Mouse (Mus musculus) CH12.LX (cell line): ENCODE measurements around the gene Pdcd2. TPM values are rescaled to one million over a fixed set of nuclear protein-coding genes. Genes with fewer than 3 reads are reported as not detected.

ENCODE experiments used
- DNase-seq: peaks from one replicate; pipeline ENCODE4 v3.0.0-alpha.2; 2013; ENCODE audit errors: extremely low read depth
- H3K27ac ChIP-seq: 2 replicates; pipeline ENCODE4 v1.5.1; 2012; ENCODE audit warnings: low read depth, mild to moderate bottlenecking, control low read depth, moderate library complexity; ENCODE audit not compliant: insufficient read depth
- H3K27me3 ChIP-seq: replicated peaks from 2 replicates; pipeline ENCODE3; 2012; ENCODE audit warnings: inconsistent platforms
- H3K36me3 ChIP-seq, 2 experiments: replicated peaks in 1 of 2; 2 replicates each; pipeline versions ENCODE3 to v1.6.1; 2012; ENCODE audit warnings: inconsistent platforms in 1 of 2, low read length in 1 of 2, mild to moderate bottlenecking in 1 of 2, mixed read lengths in 1 of 2, moderate library complexity in 1 of 2; ENCODE audit not compliant: control insufficient read depth in 1 of 2, insufficient read depth in 1 of 2
- H3K4me1 ChIP-seq, 2 experiments: 2 replicates each; pipeline ENCODE4 v1.6.1; 2012; ENCODE audit warnings: inconsistent platforms in 1 of 2, moderate library complexity in 1 of 2; ENCODE audit not compliant: insufficient read depth in 2 of 2, control insufficient read depth in 1 of 2
- H3K4me2 ChIP-seq: 2 replicates; pipeline ENCODE4 v1.6.1; 2012; ENCODE audit warnings: low read depth, mild to moderate bottlenecking, control low read depth; ENCODE audit not compliant: poor library complexity, insufficient read depth, severe bottlenecking
- H3K4me3 ChIP-seq, 3 experiments: fragments of 150-350 bp in 1 of 3; sonication (generic) in 1 of 3; replicated peaks in 1 of 3; 2 replicates each; pipeline versions ENCODE3 to v1.5.1; 2011 to 2012; ENCODE audit warnings: low read depth in 2 of 3, low read length in 2 of 3, mild to moderate bottlenecking in 2 of 3, moderate library complexity in 2 of 3, control low read depth in 1 of 3, improper control_type of control experiment in 1 of 3, inconsistent platforms in 1 of 3, mixed read lengths in 1 of 3; ENCODE audit not compliant: poor library complexity in 1 of 3
- H3K79me2 ChIP-seq: replicated peaks from 2 replicates; pipeline ENCODE4 v1.6.1; 2012; ENCODE audit warnings: mild to moderate bottlenecking, moderate library complexity; ENCODE audit not compliant: control insufficient read depth, poor library complexity, insufficient read depth, severe bottlenecking; ENCODE audit errors: extremely low read depth
- H3K9ac ChIP-seq: 2 replicates; pipeline ENCODE4 v1.6.1; 2012; ENCODE audit warnings: low read depth, mild to moderate bottlenecking, control low read depth, moderate library complexity; ENCODE audit not compliant: insufficient read depth
- H3K9me3 ChIP-seq: replicated peaks from 2 replicates; pipeline ENCODE3; 2012; ENCODE audit warnings: low read length, inconsistent platforms, mixed read lengths
- BHLHE40 ChIP-seq: IDR thresholded peaks from 2 replicates; pipeline ENCODE4 v1.6.1; 2011; ENCODE audit warnings: mild to moderate bottlenecking, low read depth, low read length, improper control_type of control experiment
- CHD1 ChIP-seq: IDR thresholded peaks from 2 replicates; pipeline ENCODE4 v1.6.1; 2012; ENCODE audit warnings: low read depth, low read length, improper control_type of control experiment, inconsistent platforms
- CHD2 ChIP-seq: IDR thresholded peaks from 2 replicates; pipeline ENCODE4 v1.6.1; 2011; ENCODE audit warnings: low read length, improper control_type of control experiment
- CTCF ChIP-seq, 2 experiments: IDR thresholded peaks in 1 of 2; conservative IDR thresholded peaks in 1 of 2; 2 replicates each; pipeline ENCODE4 v1.5.1; 2011 to 2012; ENCODE audit warnings: low read depth in 2 of 2, low read length in 2 of 2, improper control_type of control experiment in 1 of 2, inconsistent platforms in 1 of 2, mild to moderate bottlenecking in 1 of 2, moderate library complexity in 1 of 2
- E2F4 ChIP-seq: IDR thresholded peaks from 2 replicates; pipeline ENCODE4 v1.6.1; 2011; ENCODE audit warnings: low read depth, low read length, improper control_type of control experiment; ENCODE audit not compliant: insufficient replicate concordance
- ELF1 ChIP-seq: IDR thresholded peaks from 2 replicates; pipeline ENCODE4 v1.6.1; 2014; ENCODE audit warnings: low read depth, mild to moderate bottlenecking, inconsistent platforms, low read length, improper control_type of control experiment
- EP300 ChIP-seq: IDR thresholded peaks from 2 replicates; pipeline ENCODE4 v1.6.1; 2011; ENCODE audit warnings: low read length, improper control_type of control experiment
- ETS1 ChIP-seq: conservative IDR thresholded peaks from 2 replicates; pipeline ENCODE4 v1.6.1; 2012; ENCODE audit warnings: low read depth, mild to moderate bottlenecking, inconsistent platforms, low read length, improper control_type of control experiment, moderate library complexity
- GABPA ChIP-seq: IDR thresholded peaks from 2 replicates; pipeline ENCODE4 v1.6.1; 2012; ENCODE audit warnings: low read depth, low read length, improper control_type of control experiment, inconsistent platforms; ENCODE audit not compliant: insufficient replicate concordance
- HCFC1 ChIP-seq: IDR thresholded peaks from 2 replicates; pipeline ENCODE4 v1.6.1; 2012; ENCODE audit warnings: low read depth, mild to moderate bottlenecking, inconsistent platforms, low read length, improper control_type of control experiment
- IRF4 ChIP-seq: IDR thresholded peaks from 2 replicates; pipeline ENCODE4 v1.6.1; 2014; ENCODE audit warnings: low read depth, mild to moderate bottlenecking, inconsistent platforms, low read length, improper control_type of control experiment
- JUN ChIP-seq: IDR thresholded peaks from 2 replicates; pipeline ENCODE4 v1.6.1; 2011; ENCODE audit warnings: low read depth, mild to moderate bottlenecking, low read length, improper control_type of control experiment, moderate library complexity; ENCODE audit not compliant: insufficient read depth
- JUND ChIP-seq: conservative IDR thresholded peaks from 2 replicates; pipeline ENCODE4 v1.6.1; 2011; ENCODE audit warnings: low read depth, low read length, improper control_type of control experiment
- KAT2A ChIP-seq: IDR thresholded peaks from 2 replicates; pipeline ENCODE4 v1.6.1; 2012; ENCODE audit warnings: low read length, improper control_type of control experiment, inconsistent platforms; ENCODE audit not compliant: insufficient replicate concordance
- MAFK ChIP-seq: IDR thresholded peaks from 2 replicates; pipeline ENCODE4 v1.6.1; 2011; ENCODE audit warnings: low read length, improper control_type of control experiment; ENCODE audit not compliant: insufficient replicate concordance
- MAX ChIP-seq: IDR thresholded peaks from 2 replicates; pipeline ENCODE4 v1.6.1; 2011; ENCODE audit warnings: low read length, improper control_type of control experiment
- MAZ ChIP-seq: IDR thresholded peaks from 2 replicates; pipeline ENCODE4 v1.6.1; 2012; ENCODE audit warnings: low read depth, mild to moderate bottlenecking, inconsistent platforms, low read length, improper control_type of control experiment, moderate library complexity
- MEF2A ChIP-seq: IDR thresholded peaks from 2 replicates; pipeline ENCODE4 v1.6.1; 2014; ENCODE audit warnings: low read depth, mild to moderate bottlenecking, inconsistent platforms, low read length, improper control_type of control experiment, borderline replicate concordance
- MXI1 ChIP-seq: IDR thresholded peaks from 2 replicates; pipeline ENCODE4 v1.6.1; 2011; ENCODE audit warnings: mild to moderate bottlenecking, low read depth, low read length, improper control_type of control experiment
- MYC ChIP-seq: IDR thresholded peaks from 2 replicates; pipeline ENCODE4 v1.6.1; 2011; ENCODE audit warnings: low read depth, mild to moderate bottlenecking, improper control_type of control experiment, low read length
- NELFE ChIP-seq: IDR thresholded peaks from 2 replicates; pipeline ENCODE4 v1.6.1; 2011; ENCODE audit warnings: low read depth, low read length, improper control_type of control experiment
- NRF1 ChIP-seq: IDR thresholded peaks from 2 replicates; pipeline ENCODE4 v1.6.1; 2014; ENCODE audit warnings: low read depth, mild to moderate bottlenecking, inconsistent platforms, low read length, improper control_type of control experiment, moderate library complexity
- PAX5 ChIP-seq: IDR thresholded peaks from 2 replicates; pipeline ENCODE4 v1.6.1; 2012; ENCODE audit warnings: low read length, inconsistent platforms, mixed read lengths
- POLR2A ChIP-seq: IDR thresholded peaks from 2 replicates; pipeline ENCODE4 v1.6.1; 2011; ENCODE audit warnings: low read depth, mild to moderate bottlenecking, improper control_type of control experiment, low read length
- POLR2AphosphoS2 ChIP-seq: IDR thresholded peaks from 2 replicates; pipeline ENCODE4 v1.6.1; 2011; ENCODE audit warnings: low read depth, low read length, improper control_type of control experiment
- RAD21 ChIP-seq: IDR thresholded peaks from 2 replicates; pipeline ENCODE4 v1.6.1; 2011; ENCODE audit warnings: low read depth, mild to moderate bottlenecking, low read length, improper control_type of control experiment, moderate library complexity
- RCOR1 ChIP-seq: conservative IDR thresholded peaks from 2 replicates; pipeline ENCODE4 v1.6.1; 2012; ENCODE audit warnings: low read depth, mild to moderate bottlenecking, inconsistent platforms, low read length, improper control_type of control experiment
- SIN3A ChIP-seq: IDR thresholded peaks from 2 replicates; pipeline ENCODE4 v1.6.1; 2012; ENCODE audit warnings: low read length, improper control_type of control experiment, inconsistent platforms
- SMC3 ChIP-seq: IDR thresholded peaks from 2 replicates; pipeline ENCODE4 v1.6.1; 2011; ENCODE audit warnings: low read depth, low read length, improper control_type of control experiment
- TBP ChIP-seq: conservative IDR thresholded peaks from 2 replicates; pipeline ENCODE4 v1.6.1; 2011; ENCODE audit warnings: low read depth, low read length, improper control_type of control experiment
- TCF12 ChIP-seq: IDR thresholded peaks from 2 replicates; pipeline ENCODE4 v1.6.1; 2014; ENCODE audit warnings: low read depth, mild to moderate bottlenecking, inconsistent platforms, low read length, improper control_type of control experiment
- UBTF ChIP-seq: IDR thresholded peaks from 2 replicates; pipeline ENCODE4 v1.6.1; 2012; ENCODE audit warnings: low read depth, mild to moderate bottlenecking, inconsistent platforms, low read length, improper control_type of control experiment, moderate library complexity
- USF1 ChIP-seq: IDR thresholded peaks from 2 replicates; pipeline ENCODE4 v1.6.1; 2014; ENCODE audit warnings: low read depth, mild to moderate bottlenecking, inconsistent platforms, low read length, improper control_type of control experiment
- USF2 ChIP-seq: conservative IDR thresholded peaks from 2 replicates; pipeline ENCODE4 v1.6.1; 2011; ENCODE audit warnings: low read depth, low read length, improper control_type of control experiment
- ZC3H11A ChIP-seq: IDR thresholded peaks from 2 replicates; pipeline ENCODE4 v1.6.1; 2012; ENCODE audit warnings: low read depth, mild to moderate bottlenecking, inconsistent platforms, low read length, improper control_type of control experiment
- ZKSCAN1 ChIP-seq: IDR thresholded peaks from 2 replicates; pipeline ENCODE4 v1.6.1; 2012; ENCODE audit warnings: low read depth, inconsistent platforms, low read length, improper control_type of control experiment, borderline replicate concordance
- ZMIZ1 ChIP-seq: IDR thresholded peaks from 2 replicates; pipeline ENCODE4 v1.6.1; 2012; ENCODE audit warnings: low read depth, mild to moderate bottlenecking, inconsistent platforms, low read length, improper control_type of control experiment
- ZNF384 ChIP-seq: IDR thresholded peaks from 2 replicates; pipeline ENCODE4 v1.6.1; 2012; ENCODE audit warnings: low read depth, low read length, improper control_type of control experiment, inconsistent platforms
- dilution Hi-C: fragments of 300-500 bp; cut with MboI; formaldehyde crosslinking; loops from 2 replicates; pipeline ENCODE4 v1.14.3; 2020; ENCODE audit warnings: low sequenced_read_pairs; ENCODE audit not compliant: extremely low pct_unique_long_range_greater_than_20kb, extremely low pct_ligation_motif_present
- in situ Hi-C: fragments of 300-500 bp; cut with MboI; formaldehyde crosslinking; loops from 3 replicates; pipeline ENCODE4 v1.14.3; 2019; ENCODE audit warnings: low sequenced_read_pairs, low pct_ligation_motif_present, low pct_unique_long_range_greater_than_20kb, mixed read lengths
- polyA plus RNA-seq: library from polyadenylated mRNA; unstranded; fragments of >175 nt; gene quantifications from 2 replicates; pipeline ENCODE4 v1.2.1, GENCODE M21; 2012; ENCODE audit warnings: low read depth; ENCODE audit not compliant: insufficient read length
- total RNA-seq, 2 experiments: library from RNA; depleted of rRNA; stranded (reverse); fragments of 300-350 nt in 1 of 2; fragments of >200 nt in 1 of 2; gene quantifications; 2 replicates each; pipeline ENCODE4 v1.2.3; 2012 to 2014

Pdcd2 gene
- total and polyA plus RNA-seq, 3 experiments, result 78.2 to 106 (median 98.6) TPM

GRCm38 (mm10) chr17:15564014-15564927 lies 37.2 kb upstream of the Pdcd2 start, which contains the start of gene Prdm9:
TSS of gene Prdm9 (minus strand) at chr17:15564354.
- Histone ChIP-seq H3K9ac (peak within 1 kb of the TSS; percentile 81), H3K79me2 (no peaks in the 10 kb centered on the region), H3K4me2 (peak within 1 kb of the TSS; percentile 83), H3K4me1 (peaks cover 3 to 10% of the 10 kb centered on the region in 2 experiments; a peak in 2 of 4 replicates), H3K9me3 (no peaks in the 10 kb centered on the region), H3K4me3 (peak within 1 kb of the TSS; percentile 74 to 93 (median 75)), H3K27ac (peak within 1 kb of the TSS; percentile 61; the same call in 1 of the 2 replicates), H3K36me3 (peaks cover 0 to 2% of the 10 kb centered on the region in 2 experiments), H3K27me3 (no peaks in the 10 kb centered on the region)
- TF ChIP-seq POLR2A, result peak; percentile 90
- TF ChIP-seq EP300, result no peak
- no peak for TF ChIP-seq JUN
- no peak for TF ChIP-seq PAX5
- TF ChIP-seq ZKSCAN1, result no peak
- TF ChIP-seq MAX, result no peak; the same call in 1 of the 2 replicates
- TF ChIP-seq CHD2, result peak; percentile 82
- no peak for TF ChIP-seq JUND
- peak; percentile 79 for TF ChIP-seq POLR2AphosphoS2
- no peak for TF ChIP-seq MAFK
- no peak for TF ChIP-seq ZNF384
- no peak; the same call in 1 of the 2 replicates for TF ChIP-seq HCFC1
- TF ChIP-seq RCOR1, result no peak
- TF ChIP-seq MAZ, result no peak
- peak; percentile 51; the same call in 1 of the 2 replicates for TF ChIP-seq MXI1
- 0 out of 2 replicates have a peak, but pooled peaks have one; percentile 40 for TF ChIP-seq SIN3A
- TF ChIP-seq ELF1, result peak; percentile 74
- no peak for TF ChIP-seq CTCF (conservative IDR thresholded peaks at IDR 0.05 in 1 of 2, IDR thresholded peaks at IDR 0.05 in 1 of 2; ENCODE audit: low read depth in 2 of 2, low read length in 2 of 2)
- no peak for TF ChIP-seq RAD21
- no peak for TF ChIP-seq ETS1
- TF ChIP-seq MYC, result 0 out of 2 replicates have a peak, but pooled peaks have one; percentile 34
- TF ChIP-seq UBTF, result no peak
- peak; percentile 81 for TF ChIP-seq ZMIZ1
- peak; percentile 83 for TF ChIP-seq NELFE
- TF ChIP-seq IRF4, result peak; percentile 39; the same call in 1 of the 2 replicates
- no peak for TF ChIP-seq SMC3
- peak; percentile 95 for TF ChIP-seq TCF12
- no peak for TF ChIP-seq CHD1
- TF ChIP-seq MEF2A, result 0 out of 2 replicates have a peak, but pooled peaks have one; percentile 24
- TF ChIP-seq USF1, result no peak
- no peak for TF ChIP-seq ZC3H11A
- peak; percentile 87 for TF ChIP-seq TBP
- TF ChIP-seq KAT2A, result 0 out of 2 replicates have a peak, but pooled peaks have one; percentile 40
- TF ChIP-seq GABPA, result no peak
- TF ChIP-seq E2F4, result 0 out of 2 replicates have a peak, but pooled peaks have one; percentile 59
- no peak for TF ChIP-seq USF2
- TF ChIP-seq BHLHE40, result no peak
- TF ChIP-seq NRF1, result peak; percentile 89
- DNase-seq, result peak; percentile 96
- dilution Hi-C loops (no loop called here), in situ Hi-C loops (no loop called here)
